Comparison of ENCODE assay signal across 8 mouse cellular contexts in genomic region chr19:46044271-46044992, GRCm38 (mm10). TPM values are rescaled to one million over a fixed set of nuclear protein-coding genes. Genes with fewer than 3 reads are reported as not detected.
DNase-seq lines count a peak whose midpoint lies in the region; ATAC-seq and TF ChIP-seq lines count a peak whose summit lies in the region.

Gene Pprc1 (plus strand): TSS chr19:46044886.

- intact Hi-C loops in gastrocnemius, postnatal 14 days (cut with DNase I; ENCODE audit: low total_unique reads) = no loop called here

- peak; percentile 40 for DNase-seq in thymus, postnatal 14 days
- no peak for DNase-seq in thymus, postnatal 36 days
- peak; percentile 44 to 54 for DNase-seq in cerebellum, postnatal 14 days
- peak; percentile 48 for DNase-seq in gastrocnemius, postnatal 14 days
- DNase-seq in hindbrain, postnatal 0 days (ENCODE audit: low spot score) = peak; percentile 62
- DNase-seq in limb, embryonic 11.5 days (ENCODE audit: low spot score) = peak; percentile 57
- DNase-seq in right cerebral cortex, postnatal 25 days = no peak

- TF ChIP-seq CTCF in hindbrain, postnatal 0 days (IDR thresholded peaks at IDR 0.05; ENCODE audit: low read depth) = no peak

- peak; percentile 33; the same call in 1 of the 2 replicates for ATAC-seq in hindbrain, postnatal 0 days
- peak; percentile 8; the same call in 1 of the 2 replicates for ATAC-seq in limb, embryonic 11.5 days (ENCODE audit: insufficient number of reproducible peaks, low FRiP score, low TSS enrichment, low read depth)
- ATAC-seq in midbrain, embryonic 16.5 days = no peak; the same call in 1 of the 2 replicates

- H3K9me3 ChIP-seq in hindbrain, postnatal 0 days (ENCODE audit: low read length) = no peaks in the 10 kb centered on the region
- no peaks in the 10 kb centered on the region for H3K9me3 ChIP-seq in limb, embryonic 11.5 days (ENCODE audit: control insufficient read depth, low read length)
- no peaks in the 10 kb centered on the region for H3K9me3 ChIP-seq in midbrain, embryonic 16.5 days (replicated peaks; ENCODE audit: control insufficient read depth, low read length, poor library complexity, severe bottlenecking)

- peak within 1 kb of the TSS; percentile 87 for H3K9ac ChIP-seq in hindbrain, postnatal 0 days (replicated peaks; ENCODE audit: low read length)
- H3K9ac ChIP-seq in limb, embryonic 11.5 days (ENCODE audit: low read length) = peak within 1 kb of the TSS; percentile 97
- peak within 1 kb of the TSS; percentile 95 for H3K9ac ChIP-seq in midbrain, embryonic 16.5 days (ENCODE audit: low read depth, low read length)

- H3K36me3 ChIP-seq in hindbrain, postnatal 0 days (ENCODE audit: insufficient read depth, low read length) = no peaks in the 10 kb centered on the region
- no peaks in the 10 kb centered on the region for H3K36me3 ChIP-seq in limb, embryonic 11.5 days (ENCODE audit: control insufficient read depth, insufficient read depth, low read length)
- no peaks in the 10 kb centered on the region for H3K36me3 ChIP-seq in midbrain, embryonic 16.5 days (ENCODE audit: control insufficient read depth, insufficient read depth, low read length)

- peaks cover 45% of the 10 kb centered on the region for H3K4me1 ChIP-seq in hindbrain, postnatal 0 days (ENCODE audit: insufficient read depth, low read length)
- H3K4me1 ChIP-seq in limb, embryonic 11.5 days (ENCODE audit: control insufficient read depth, insufficient read depth, low read length) = peaks cover 38% of the 10 kb centered on the region
- H3K4me1 ChIP-seq in midbrain, embryonic 16.5 days (ENCODE audit: control insufficient read depth, insufficient read depth, low read length) = peaks cover 57% of the 10 kb centered on the region

- 0% methylated on average over 19 of the region's 34 CpGs for WGBS in hindbrain, postnatal 0 days
- under 1% methylated on average over 32 of the region's 34 CpGs for WGBS in limb, embryonic 11.5 days
- WGBS in midbrain, embryonic 16.5 days = 0% methylated on average over 24 of the region's 34 CpGs

- peak within 1 kb of the TSS; percentile 82 for H3K4me2 ChIP-seq in hindbrain, postnatal 0 days (ENCODE audit: low read depth, low read length)
- H3K4me2 ChIP-seq in limb, embryonic 11.5 days (ENCODE audit: low read depth, severe bottlenecking) = peak within 1 kb of the TSS; percentile 47
- H3K4me2 ChIP-seq in midbrain, embryonic 16.5 days (ENCODE audit: low read length) = peak within 1 kb of the TSS; percentile 97

- H3K27me3 ChIP-seq in hindbrain, postnatal 0 days (ENCODE audit: insufficient read depth, low read length) = no peaks in the 10 kb centered on the region
- no peaks in the 10 kb centered on the region for H3K27me3 ChIP-seq in limb, embryonic 11.5 days (ENCODE audit: control insufficient read depth, insufficient read depth, low read length)
- H3K27me3 ChIP-seq in midbrain, embryonic 16.5 days (ENCODE audit: control insufficient read depth, insufficient read depth, low read depth, low read length) = no peaks in the 10 kb centered on the region

- H3K27ac ChIP-seq in hindbrain, postnatal 0 days = peak within 1 kb of the TSS; percentile 88
- peak within 1 kb of the TSS; percentile 95 for H3K27ac ChIP-seq in limb, embryonic 11.5 days (replicated peaks; ENCODE audit: low read depth, low read length)
- peak within 1 kb of the TSS; percentile 97 for H3K27ac ChIP-seq in midbrain, embryonic 16.5 days (ENCODE audit: low read length)

- peak within 1 kb of the TSS; percentile 59 for H3K4me3 ChIP-seq in hindbrain, postnatal 0 days (ENCODE audit: low read length)
- peak within 1 kb of the TSS; percentile 78 for H3K4me3 ChIP-seq in limb, embryonic 11.5 days (ENCODE audit: low read depth, low read length)
- peak within 1 kb of the TSS; percentile 89 for H3K4me3 ChIP-seq in midbrain, embryonic 16.5 days (ENCODE audit: low read depth, low read length)

RNA-seq across cellular contexts. Expression of gene Pprc1, which starts in this region (rescaled TPM):
- 10 to 100 TPM; 11.2 to 11.5 TPM for total RNA-seq in gastrocnemius, postnatal 14 days (2021)
- 9.3 and 25.0 TPM in 2 replicates for total RNA-seq in hindbrain, postnatal 0 days (2014; rRNA removed)
- polyA plus RNA-seq in hindbrain, postnatal 0 days (2015; fragmentation: Nextera tagmentation; extraction: Ambion mirVana) = 7.9 and 9.0 TPM in 2 replicates
- polyA plus RNA-seq in limb, embryonic 11.5 days (2014; fragmentation: Nextera tagmentation; extraction: Ambion mirVana) = 55.2 and 55.5 TPM in 2 replicates
- 19.9 and 20.0 TPM in 2 replicates for polyA plus RNA-seq in midbrain, embryonic 16.5 days (2015; fragmentation: Nextera tagmentation; extraction: Ambion mirVana)

Comparison
In these comparisons a context has a peak if more than half of its experiments do, and no peak if none do; other contexts are left out.
1. DNase-seq: peak in thymus, postnatal 14 days (single experiment), cerebellum, postnatal 14 days (2 of 2), gastrocnemius, postnatal 14 days (single experiment), hindbrain, postnatal 0 days (single experiment) and limb, embryonic 11.5 days (single experiment); none in thymus, postnatal 36 days (0 of 2) and right cerebral cortex, postnatal 25 days (single experiment).
2. H3K4me2 ChIP-seq: peak in every context shown above with its lines; median percentile 97 in midbrain, embryonic 16.5 days; 82 in hindbrain, postnatal 0 days; 47 in limb, embryonic 11.5 days.
3. Peak in every context shown above with its lines, with median percentiles within 50 percentile points of each other: H3K27ac ChIP-seq, H3K4me3 ChIP-seq and H3K9ac ChIP-seq.